Mouse (Mus musculus) thymus, adult 2 months (tissue): Measurements from ENCODE around the gene Vat1l. TPM values are rescaled to one million over a fixed set of nuclear protein-coding genes. Genes with fewer than 3 reads are reported as not detected.

Source experiments
- DNase-seq: peaks from one replicate; pipeline ENCODE4 v3.0.0; 2021
- H3K27ac ChIP-seq: fragments of 200-500 bp; 2 replicates; pipeline ENCODE4 v1.5.1; 2012; ENCODE audit warnings: low read length, control low read depth; ENCODE audit not compliant: control insufficient read depth, insufficient read depth
- H3K27me3 ChIP-seq: fragments of 200-500 bp; 2 replicates; pipeline ENCODE4 v1.6.1; 2012; ENCODE audit warnings: mild to moderate bottlenecking, low read length, moderate library complexity, mixed read lengths; ENCODE audit not compliant: control insufficient read depth, insufficient read depth
- H3K36me3 ChIP-seq: fragments of 200-500 bp; 2 replicates; pipeline ENCODE4 v1.6.1; 2012; ENCODE audit warnings: mild to moderate bottlenecking, low read length, moderate library complexity; ENCODE audit not compliant: control insufficient read depth, insufficient read depth
- H3K4me1 ChIP-seq: fragments of 200-500 bp; replicated peaks from 2 replicates; pipeline ENCODE4 v1.6.1; 2012; ENCODE audit warnings: low read length; ENCODE audit not compliant: control insufficient read depth, insufficient read depth
- H3K4me3 ChIP-seq: fragments of 200-500 bp; 2 replicates; pipeline ENCODE4 v1.5.1; 2012; ENCODE audit warnings: mild to moderate bottlenecking, low read length, control low read depth, moderate library complexity; ENCODE audit not compliant: control insufficient read depth, insufficient read depth
- CTCF ChIP-seq: fragments of 200-500 bp; IDR thresholded peaks from 2 replicates; pipeline ENCODE4 v1.5.1; 2012; ENCODE audit warnings: mild to moderate bottlenecking, control low read depth, low read length, moderate library complexity, borderline replicate concordance; ENCODE audit not compliant: control insufficient read depth, poor library complexity, insufficient read depth; ENCODE audit errors: extremely low read depth
- POLR2A ChIP-seq: fragments of 200-500 bp; IDR thresholded peaks from 2 replicates; pipeline ENCODE4 v1.6.1; 2012; ENCODE audit warnings: mild to moderate bottlenecking, low read length, control low read depth, moderate library complexity; ENCODE audit not compliant: control insufficient read depth, poor library complexity, insufficient read depth; ENCODE audit errors: extremely low read depth
- WGBS: fragments of 180-500 bp; shearing (Covaris S2); methylation state at CpG from one replicate; pipeline ENCODE4 v1.1.7; 2018; 5-methylcytosine and 5-hydroxymethylcytosine counted together
- polyA plus RNA-seq: library from polyadenylated mRNA; depleted of rRNA; stranded (reverse); fragments of >200 nt; gene quantifications from 2 replicates; pipeline ENCODE4 v1.2.3, GENCODE M21; 2012

The Vat1l gene
- polyA plus RNA-seq, 1 experiment, result 0.24 TPM

DNA sequence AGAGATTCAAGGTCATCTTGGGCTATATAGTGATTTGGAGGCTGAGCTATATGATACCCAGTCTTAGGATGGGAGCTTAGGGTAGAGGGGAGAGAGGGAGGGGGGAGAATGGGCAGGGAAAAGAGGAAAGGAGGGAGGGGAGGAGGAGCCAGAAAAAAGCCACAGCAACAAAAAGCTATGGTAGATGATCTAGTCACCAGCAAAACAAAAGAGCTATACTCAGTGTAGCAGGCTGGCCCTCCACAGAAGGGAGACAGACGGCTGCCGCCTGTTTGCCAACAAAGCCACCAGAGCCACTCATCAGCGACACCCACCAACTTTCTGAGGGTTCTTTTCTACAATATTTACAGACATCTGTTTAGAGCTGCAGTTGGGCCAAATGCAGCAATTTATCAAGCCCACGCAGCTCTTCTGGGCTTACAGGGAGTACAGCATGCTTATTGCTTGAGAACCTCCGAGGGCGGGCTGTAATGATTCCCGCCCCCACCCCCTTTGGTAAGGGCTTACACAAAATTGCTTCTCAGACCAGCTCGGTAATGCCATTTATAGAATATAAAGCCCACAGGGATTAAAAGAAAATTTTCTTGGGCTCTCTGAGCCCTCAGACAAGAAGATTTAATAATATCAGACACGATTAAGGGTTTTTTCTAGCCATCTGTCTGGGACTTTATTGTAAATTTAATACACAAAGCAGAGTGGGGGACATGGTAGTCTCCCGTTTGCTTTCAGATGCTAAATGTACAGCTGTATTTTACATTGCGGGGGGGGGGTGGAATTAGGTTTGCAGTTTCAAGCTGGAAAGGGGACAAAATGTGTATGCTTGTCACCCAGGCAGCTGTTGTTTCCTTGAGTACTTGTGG lies 89.7 kb downstream of the Vat1l start:
- WGBS, result 88% methylated on average over 11 of the region's 11 CpGs
- H3K36me3 ChIP-seq, result no peaks in the 10 kb centered on the region
- TF ChIP-seq POLR2A (no peak), CTCF (no peak)
- no peak for DNase-seq
- no peak overlapping the region for H3K27ac ChIP-seq
- H3K4me1 ChIP-seq, result no peaks in the 10 kb centered on the region
- H3K4me3 ChIP-seq, result no peak overlapping the region
- no peaks in the 10 kb centered on the region for H3K27me3 ChIP-seq

DNA sequence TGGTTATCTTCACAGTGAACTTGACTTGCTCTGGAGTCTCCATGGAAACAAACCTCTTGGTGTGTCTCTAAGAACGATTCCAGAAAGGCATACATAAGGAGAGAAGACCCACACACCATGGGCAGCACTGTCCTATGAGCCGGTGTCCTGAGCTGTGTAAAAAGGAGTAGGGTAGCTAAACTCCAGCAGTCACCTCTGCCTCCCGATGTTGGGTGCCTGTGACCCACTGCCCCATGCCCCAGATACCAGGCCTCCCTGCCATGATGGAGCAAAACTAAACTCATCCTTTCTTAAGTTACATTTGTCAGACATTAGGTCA lies 90.3 kb downstream of the Vat1l start:
- Histone ChIP-seq H3K36me3 (no peaks in the 10 kb centered on the region), H3K27me3 (no peaks in the 10 kb centered on the region), H3K27ac (no peak overlapping the region), H3K4me1 (no peaks in the 10 kb centered on the region), H3K4me3 (no peak overlapping the region)
- WGBS, result 89% methylated on average over 3 of the region's 3 CpGs
- no peak for DNase-seq
- TF ChIP-seq CTCF, result no peak
- TF ChIP-seq POLR2A, result no peak

DNA sequence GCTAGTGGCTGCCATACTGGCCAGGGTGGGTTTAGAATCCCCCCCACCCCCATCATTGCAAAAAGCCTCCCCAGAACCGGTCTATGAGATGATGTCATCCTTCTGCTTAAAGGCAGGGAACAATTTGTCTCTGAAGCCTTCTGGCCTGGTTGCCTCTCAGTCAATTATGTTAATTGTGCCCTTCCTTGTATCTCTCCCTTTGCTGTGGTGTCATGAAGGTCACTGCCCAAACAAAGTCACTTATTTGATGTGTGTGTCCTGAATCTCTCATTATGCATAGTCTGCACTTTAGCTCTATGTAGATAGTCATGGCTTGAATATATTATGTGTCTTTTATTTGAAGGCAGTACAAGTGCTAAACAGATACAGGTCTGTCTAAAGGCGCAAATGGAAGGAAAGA lies 92.8 kb downstream of the Vat1l start:
- 72% methylated on average over 2 of the region's 2 CpGs for WGBS

DNA sequence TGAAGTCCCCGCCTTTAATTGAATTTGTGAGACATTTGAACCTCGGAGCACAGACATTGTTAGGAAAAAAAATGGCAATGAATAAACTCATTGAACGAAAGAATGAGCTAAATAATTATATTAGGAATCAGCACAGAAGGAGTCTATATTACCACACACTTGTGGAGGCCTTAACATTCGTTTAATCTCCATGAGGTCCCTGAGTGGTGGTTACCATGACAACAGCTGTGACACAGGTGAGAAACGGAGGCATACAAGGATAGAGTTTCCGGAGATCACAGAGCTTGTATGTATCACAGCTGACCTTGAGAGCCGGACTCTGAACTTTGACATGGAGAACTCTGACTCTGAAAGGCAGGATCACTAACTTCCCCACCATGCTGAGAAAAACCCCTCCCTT lies 94.7 kb downstream of the Vat1l start:
- Histone ChIP-seq H3K4me3 (no peak overlapping the region), H3K36me3 (no peaks in the 10 kb centered on the region), H3K27me3 (no peaks in the 10 kb centered on the region), H3K27ac (no peak overlapping the region), H3K4me1 (no peaks in the 10 kb centered on the region)
- WGBS, result 87% methylated on average over 7 of the region's 7 CpGs
- TF ChIP-seq CTCF (no peak), POLR2A (no peak)
- no peak for DNase-seq

More for the DNA sequence above, 92.8 kb downstream of the Vat1l start:
- TF ChIP-seq CTCF, result no peak
- TF ChIP-seq POLR2A, result no peak
- DNase-seq, result no peak
- Histone ChIP-seq H3K27ac (no peak overlapping the region), H3K27me3 (no peaks in the 10 kb centered on the region), H3K36me3 (no peaks in the 10 kb centered on the region), H3K4me3 (no peak overlapping the region), H3K4me1 (no peaks in the 10 kb centered on the region)

DNA sequence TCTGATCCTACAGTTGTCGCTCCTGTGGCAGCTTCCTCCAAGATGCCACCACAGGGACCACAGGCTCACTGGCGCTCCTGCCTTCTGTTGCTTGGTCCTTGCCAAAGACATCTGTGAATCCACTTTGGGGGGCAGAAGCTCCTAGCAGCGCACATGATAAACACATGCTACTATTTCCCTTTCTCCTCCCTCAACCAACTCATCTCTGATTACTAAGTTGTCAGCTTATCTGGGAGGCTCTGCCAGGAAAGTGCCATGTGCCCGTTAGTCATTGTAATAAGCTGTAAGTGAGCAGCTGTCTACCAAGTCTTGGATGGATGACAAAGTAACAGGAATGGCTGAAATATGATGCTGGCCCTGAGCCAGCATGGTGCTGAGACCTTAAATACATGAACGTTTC lies 100.9 kb downstream of the Vat1l start:
- Histone ChIP-seq H3K27me3 (no peaks in the 10 kb centered on the region), H3K36me3 (no peaks in the 10 kb centered on the region), H3K4me1 (no peaks in the 10 kb centered on the region), H3K27ac (no peak overlapping the region), H3K4me3 (no peak overlapping the region)
- 77% methylated on average over 5 of the region's 5 CpGs for WGBS
- TF ChIP-seq POLR2A (no peak), CTCF (no peak)
- DNase-seq, result no peak

DNA sequence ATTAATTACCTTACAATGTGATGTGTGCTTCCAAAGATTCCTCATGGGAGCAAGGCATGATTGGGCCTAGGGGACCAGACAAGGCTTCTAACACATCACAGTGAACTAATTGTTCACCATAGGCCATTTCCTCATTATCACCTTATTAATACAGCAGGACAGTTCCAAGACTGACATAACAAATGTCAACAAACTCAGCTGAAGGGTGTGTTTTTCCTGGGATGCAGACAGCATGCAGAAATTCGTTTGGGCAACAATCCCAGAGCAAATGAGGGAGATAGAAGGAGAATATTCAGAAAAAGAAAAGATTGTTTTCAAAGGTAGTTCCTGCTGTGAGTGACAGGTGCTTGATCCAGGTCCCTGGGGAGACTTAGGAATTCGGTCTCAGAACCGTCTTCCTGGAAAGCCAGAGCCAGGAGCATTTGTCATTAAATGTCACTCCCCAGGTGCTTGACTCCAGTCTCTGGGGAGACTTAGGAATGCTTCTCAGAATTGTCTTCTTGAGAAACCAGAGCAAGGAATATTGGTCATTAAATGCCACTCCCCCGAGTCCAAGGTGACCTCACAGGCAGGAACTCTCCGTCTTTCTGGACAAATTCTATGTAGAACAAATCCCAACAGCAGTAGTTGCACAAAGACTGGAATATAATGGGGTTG lies 109.4 kb downstream of the Vat1l start:
- WGBS, result 61% methylated on average over 5 of the region's 5 CpGs
- no peak overlapping the region for H3K4me3 ChIP-seq
- no peak for DNase-seq
- no peaks in the 10 kb centered on the region for H3K4me1 ChIP-seq
- no peak overlapping the region for H3K27ac ChIP-seq
- no peaks in the 10 kb centered on the region for H3K36me3 ChIP-seq
- no peak for TF ChIP-seq POLR2A
- no peak for TF ChIP-seq CTCF
- H3K27me3 ChIP-seq, result no peaks in the 10 kb centered on the region

DNA sequence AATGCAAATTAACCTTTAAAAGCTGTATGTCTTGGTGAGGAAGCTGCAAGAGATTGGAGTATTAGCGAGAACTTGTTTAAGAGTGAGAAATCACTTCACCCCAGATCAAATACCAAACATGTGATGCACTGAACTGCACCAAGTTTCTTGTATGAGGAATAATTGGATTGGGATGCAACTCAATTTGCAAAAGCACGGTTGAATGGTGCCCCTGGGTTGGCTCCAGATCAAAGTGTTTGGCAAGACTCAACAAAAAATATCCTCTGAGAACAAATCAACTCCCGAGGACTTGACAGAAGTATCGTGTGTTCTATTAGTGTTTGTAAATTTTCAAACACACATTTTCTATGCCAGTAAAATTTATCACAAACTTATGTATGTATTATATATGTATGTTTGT lies 112.7 kb downstream of the Vat1l start:
- no peak for DNase-seq
- 88% methylated on average over 4 of the region's 4 CpGs for WGBS
- H3K4me3 ChIP-seq, result no peak overlapping the region
- H3K27ac ChIP-seq, result no peak overlapping the region
- no peaks in the 10 kb centered on the region for H3K27me3 ChIP-seq
- no peaks in the 10 kb centered on the region for H3K36me3 ChIP-seq
- TF ChIP-seq CTCF, result no peak
- TF ChIP-seq POLR2A, result no peak
- no peaks in the 10 kb centered on the region for H3K4me1 ChIP-seq

DNA sequence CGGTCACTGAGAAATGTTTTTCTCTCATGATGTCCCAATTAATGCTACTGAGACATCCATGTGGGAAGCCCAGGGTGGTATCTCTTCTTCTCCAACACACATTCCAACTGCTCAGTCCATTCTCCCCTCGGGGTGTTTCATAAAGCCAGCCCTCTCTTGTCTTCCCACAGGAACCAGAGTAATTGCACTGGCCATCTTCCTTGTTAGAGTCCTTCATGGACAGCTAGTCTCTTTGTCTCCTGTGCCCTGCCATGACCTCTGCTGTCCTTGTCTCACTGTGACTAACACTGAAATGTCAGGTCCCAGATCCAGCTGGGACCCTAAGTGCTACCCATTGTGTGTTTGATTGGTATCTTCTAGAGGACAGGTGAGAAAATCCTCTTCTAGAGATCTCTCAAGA lies 116.7 kb downstream of the Vat1l start:
- no peaks in the 10 kb centered on the region for H3K4me1 ChIP-seq
- 84% methylated on average over 2 of the region's 2 CpGs for WGBS
- H3K36me3 ChIP-seq, result no peaks in the 10 kb centered on the region
- no peak for TF ChIP-seq CTCF
- TF ChIP-seq POLR2A, result no peak
- H3K4me3 ChIP-seq, result no peak overlapping the region
- no peaks in the 10 kb centered on the region for H3K27me3 ChIP-seq
- DNase-seq, result no peak
- H3K27ac ChIP-seq, result no peak overlapping the region
